Mouse (Mus musculus) cerebellum, adult (tissue): ENCODE results near the gene Mgat4a.

Experiments
- ATAC-seq: cut with Nextera tagmentation; 2 replicates; pipeline ENCODE4 v1.9.2; 2017; ENCODE audit warnings: mild to moderate bottlenecking, moderate library complexity, mixed read lengths; ENCODE audit not compliant: insufficient number of reproducible peaks, low FRiP score, low TSS enrichment

Mgat4a gene

DNA sequence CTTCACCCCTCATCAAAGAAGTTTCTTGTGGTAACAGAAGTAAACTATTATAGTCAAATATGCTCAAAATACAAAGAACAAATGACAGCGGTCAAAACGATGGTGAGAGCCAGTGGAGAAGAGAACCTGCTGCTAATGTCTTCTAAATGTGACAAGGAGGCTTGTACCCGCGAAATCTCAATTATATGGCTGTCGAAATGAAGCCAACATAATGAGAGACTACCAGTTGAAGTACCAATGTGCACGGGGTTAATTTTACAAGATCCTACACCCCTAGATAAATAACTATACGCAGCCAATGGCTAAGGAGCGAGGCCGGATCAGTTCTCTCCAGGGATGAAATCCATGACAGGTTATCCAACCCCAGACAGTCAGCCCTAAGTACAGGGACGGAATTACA is 41.9 kb downstream of the Mgat4a start:
- no peak for ATAC-seq

DNA sequence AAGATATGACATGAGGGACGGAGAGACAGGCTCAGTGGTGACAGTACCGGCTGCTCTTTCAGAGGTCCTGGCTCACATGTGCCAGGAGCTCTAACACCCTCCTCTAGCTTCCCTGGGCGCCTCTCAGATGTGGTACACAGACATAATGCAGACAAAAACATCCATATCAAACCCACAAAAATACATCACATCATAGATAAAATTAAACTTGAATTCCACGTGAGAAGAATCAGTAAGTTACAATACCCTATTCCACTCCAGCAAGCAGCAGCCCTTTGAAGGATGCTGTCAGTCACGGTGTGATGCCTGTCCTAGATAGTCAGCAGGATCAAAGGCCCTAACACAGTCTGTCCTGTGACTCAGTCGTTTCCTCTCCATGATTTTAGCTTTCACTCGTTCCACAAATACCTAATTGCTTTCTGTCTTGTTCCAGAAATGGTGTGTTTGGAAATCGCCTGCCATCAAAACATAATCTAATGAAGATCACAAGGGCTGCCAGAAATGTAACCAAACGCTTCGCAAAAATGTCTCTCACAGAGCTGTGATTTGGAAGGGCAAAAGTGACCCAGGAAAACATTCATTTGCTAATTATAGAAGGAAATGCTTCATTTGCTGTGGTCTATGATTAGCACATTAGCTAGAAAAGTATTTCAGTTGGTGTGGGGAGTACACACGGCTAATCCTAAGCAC is 44.1 kb downstream of the Mgat4a start:
- no peak for ATAC-seq

DNA sequence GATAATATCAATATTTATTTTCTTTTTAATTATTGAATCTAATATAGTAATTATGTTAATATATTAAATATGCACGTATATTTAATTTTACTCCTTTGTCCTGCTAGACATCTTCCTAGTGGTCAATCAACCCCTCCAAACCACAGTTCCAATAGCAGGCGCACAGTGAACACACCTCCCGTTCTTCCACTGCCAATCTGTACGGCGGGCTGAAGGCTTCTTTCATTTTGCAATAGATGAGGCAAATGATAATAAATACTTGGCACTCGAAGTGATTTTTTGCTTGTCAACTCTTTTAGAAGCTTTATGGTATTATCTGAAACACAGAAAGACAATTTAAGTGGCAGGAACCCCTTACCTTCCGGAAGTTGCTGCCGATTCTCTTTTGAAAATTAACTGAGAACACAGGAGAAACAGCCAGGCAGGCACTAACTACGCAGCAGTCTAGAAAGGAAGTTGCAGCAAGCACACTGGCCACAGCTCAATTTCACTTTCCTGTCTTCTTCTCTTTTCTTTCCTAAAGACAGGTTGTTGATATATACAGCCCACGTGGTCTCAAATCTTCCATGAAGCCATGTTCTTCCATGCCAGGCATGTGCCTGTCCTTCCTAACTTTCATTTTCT is 45.0 kb downstream of the Mgat4a start:
- ATAC-seq: no peak

DNA sequence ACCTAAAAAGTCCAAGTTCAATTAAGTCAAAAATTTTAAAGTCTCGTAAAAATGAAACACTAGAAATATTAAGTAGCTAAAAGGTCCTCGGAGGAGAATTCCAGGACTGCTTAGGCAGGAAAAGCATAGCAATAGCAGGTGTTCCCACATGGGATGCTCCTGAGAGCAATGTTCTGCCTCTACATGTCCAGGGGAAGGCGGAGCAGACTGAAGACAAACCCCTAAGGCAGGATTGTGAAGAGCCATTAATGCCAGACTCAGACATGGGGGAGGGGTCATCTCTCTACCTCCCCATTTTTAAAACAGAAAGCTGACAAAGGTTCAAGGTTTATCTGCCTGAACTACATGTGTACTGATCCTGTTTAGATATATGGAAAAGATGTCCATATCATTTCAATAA is 45.7 kb downstream of the Mgat4a start:
- ATAC-seq: no peak

DNA sequence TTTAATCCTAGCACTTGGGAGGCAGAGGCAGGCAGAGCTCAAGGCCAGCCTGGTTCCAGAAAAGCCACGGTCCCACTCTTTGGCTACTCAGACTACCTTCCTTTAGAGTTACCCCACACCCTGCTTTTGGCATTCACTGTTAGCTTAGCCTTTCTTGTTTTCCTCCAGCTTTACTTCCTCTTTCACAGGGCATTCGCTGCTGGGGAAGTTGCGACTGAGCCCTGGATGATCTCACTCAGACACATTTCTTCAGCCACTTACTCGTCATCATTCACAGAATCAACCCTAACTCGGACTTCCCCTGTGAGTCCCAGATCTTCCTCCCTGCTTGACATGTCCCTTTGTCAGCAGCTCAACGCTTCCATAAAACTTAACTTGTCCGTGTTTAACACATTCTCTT is 49.1 kb downstream of the Mgat4a start:
- ATAC-seq: no peak

DNA sequence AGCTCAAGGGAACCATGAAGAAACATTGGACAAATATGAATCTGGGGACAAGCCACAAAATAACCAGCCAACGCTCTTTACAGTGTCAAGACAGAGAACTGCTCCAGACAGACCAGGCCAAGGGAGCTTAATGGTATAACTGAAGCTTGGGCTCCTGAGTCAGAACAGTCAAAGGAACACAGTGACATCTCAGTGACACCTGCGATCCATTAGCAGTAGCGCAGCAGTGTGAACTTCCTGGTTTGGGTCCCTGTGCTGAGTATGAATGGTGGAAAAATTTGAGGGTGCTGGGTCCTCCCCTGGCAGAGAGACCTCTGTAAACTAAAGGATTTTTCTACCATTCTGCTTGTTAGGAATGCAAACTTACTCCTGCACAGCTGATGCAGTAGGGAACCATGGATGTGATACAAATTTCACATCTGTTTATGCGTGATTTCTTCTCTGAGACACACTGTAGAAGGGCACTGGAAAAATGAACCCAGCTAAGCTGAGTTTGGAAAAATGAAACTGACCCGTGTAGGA is 50.1 kb downstream of the Mgat4a start:
- ATAC-seq: no peak

DNA sequence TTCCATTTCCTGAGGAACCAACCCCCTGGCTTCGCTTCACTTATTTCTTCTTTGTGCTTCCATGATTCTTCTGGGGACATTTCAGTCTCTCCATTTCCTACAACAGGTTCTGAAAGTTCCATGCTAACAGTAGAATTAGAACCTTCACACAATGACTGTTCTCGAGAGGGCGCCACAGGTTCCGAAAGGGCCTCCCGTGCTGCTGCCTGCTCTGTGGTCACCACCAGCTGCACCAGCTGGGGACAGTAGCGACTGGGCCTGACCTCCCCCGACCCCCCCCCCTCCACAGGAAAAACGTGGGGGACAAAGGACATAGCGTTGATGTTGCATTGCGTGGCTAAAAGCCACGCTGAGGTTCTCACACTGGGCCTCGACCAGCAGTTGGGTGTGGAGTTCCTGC is 52.3 kb downstream of the Mgat4a start:
- no peak for ATAC-seq

DNA sequence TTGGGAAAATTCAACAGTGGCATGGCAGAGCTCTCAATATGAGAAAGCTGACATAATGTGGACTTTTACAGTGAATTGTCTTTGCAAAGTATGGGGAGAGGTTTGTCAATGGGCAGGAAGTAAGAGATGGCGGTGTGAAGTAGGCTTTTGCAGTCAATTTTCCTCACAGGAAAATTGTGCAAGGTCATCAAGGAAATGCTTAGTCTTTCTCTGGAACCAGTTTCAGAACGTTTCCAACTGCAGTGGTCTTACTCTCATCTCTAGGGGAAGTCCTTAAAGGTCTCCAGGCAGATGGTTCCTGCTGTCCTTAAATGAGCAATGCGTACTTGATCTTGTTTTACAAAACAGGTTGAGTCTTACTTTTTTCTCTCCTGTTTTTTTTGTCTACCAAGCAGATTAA is 53.8 kb downstream of the Mgat4a start:
- no peak for ATAC-seq

DNA sequence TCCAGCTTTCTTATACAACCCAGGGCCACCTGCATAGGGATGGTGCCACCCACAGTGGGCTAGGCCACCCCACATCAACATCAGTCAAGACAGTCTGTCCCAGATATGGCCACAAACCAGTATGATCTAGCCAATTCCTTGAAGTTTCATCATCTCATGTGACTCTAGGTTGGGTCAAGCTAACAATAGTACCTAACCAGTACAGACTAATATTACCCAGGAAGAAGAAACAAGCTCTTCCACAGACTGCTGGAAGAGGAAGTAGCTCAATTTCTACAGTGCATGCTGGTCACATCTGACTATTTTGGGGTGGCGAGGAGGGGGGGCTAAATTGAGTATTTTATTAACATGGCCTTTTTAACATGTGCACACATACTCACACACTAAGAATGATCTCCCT is 54.4 kb downstream of the Mgat4a start:
- no peak for ATAC-seq

DNA sequence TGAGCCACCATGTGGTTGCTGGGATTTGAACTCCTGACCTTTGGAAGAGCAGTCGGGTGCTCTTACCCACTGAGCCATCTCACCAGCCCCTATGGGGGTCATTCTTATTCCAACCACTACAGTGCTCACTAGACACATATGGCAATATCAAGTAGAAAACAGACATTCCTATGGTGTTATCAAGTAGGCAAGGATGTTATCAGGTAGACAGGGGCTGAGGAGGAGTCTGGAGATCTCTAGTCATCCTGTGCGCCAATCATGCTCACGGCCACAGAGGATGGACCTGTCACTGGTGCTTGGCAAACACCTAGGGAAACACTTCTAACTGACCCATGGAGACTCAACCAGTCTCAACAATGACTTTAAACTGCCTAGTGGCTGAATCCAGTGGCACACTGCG is 56.2 kb downstream of the Mgat4a start:
- no peak for ATAC-seq

DNA sequence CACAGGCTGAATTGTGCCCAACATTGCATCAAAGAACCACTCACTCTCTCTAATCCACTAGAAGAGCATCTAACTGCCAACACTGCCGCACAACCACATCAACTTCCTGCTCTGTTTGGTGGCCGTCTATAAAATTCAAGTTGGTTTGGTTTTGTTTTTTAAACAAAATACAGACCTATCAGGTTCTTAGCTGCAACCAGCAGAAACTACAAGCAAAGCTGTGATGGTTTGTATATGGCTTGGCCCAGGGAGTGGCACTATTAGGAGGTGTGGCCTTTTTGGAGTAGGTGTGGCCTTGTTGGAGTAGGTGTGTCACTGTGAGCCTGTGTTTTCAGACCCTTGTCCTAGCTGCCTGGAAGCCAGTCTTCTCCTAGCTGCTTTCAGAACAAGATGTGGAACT is 59.5 kb downstream of the Mgat4a start:
- ATAC-seq: no peak

DNA sequence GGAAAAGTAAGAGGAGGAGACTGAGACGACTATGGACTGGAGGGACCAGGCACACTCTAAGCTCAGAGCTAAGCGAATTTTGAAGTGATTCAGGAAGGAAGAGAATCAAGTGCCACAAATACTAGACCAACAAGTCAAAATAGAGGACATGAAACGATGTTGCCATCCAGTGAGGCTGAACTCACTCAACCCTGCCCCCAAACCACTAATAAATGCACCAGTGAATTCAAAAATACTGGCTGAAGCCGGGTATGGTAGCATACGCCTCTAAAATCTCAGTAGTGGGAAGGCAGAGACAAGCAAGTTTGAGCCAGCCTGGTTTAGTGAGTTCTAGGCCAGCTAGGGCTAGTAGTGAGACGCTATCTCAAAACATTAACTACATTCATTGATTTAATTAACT is 60.1 kb downstream of the Mgat4a start:
- ATAC-seq: no peak

DNA sequence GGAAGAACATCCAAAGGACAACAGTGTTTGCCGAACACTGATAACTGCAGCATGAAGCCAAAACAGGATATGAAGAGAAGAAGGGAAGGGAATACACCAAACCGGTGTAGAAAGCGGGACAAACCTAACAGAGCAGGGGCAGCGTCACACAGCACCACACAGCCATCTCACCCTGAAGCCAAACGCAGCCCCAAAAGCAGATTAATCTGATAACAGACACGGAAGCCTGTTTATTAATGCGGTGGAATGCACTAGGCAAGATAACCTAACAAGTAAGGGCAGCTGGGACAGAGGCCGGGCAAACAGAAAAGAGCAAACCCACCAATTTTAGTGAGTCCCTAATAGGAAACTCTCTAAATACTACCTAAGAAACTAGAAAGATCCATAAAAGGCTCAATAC is 61.1 kb downstream of the Mgat4a start:
- ATAC-seq: no peak

DNA sequence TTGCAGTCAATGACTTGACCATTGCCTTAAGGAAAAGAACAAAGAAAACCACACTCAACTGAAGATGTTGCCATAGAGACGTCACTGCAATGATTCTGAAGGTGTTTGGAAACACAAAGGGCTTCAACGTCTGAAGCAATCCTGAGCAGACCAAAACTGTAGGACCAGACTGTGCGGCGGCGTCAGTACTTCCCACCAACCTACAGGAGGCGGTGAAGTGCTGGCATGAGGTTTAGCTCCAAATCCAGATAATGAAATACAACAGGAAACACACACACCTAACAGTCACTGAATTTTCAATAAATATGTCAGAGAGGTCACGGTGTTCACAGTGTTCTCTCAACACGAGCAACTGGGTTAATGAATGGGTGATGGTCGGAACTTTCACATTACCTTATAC is 61.7 kb downstream of the Mgat4a start:
- ATAC-seq: no peak

DNA sequence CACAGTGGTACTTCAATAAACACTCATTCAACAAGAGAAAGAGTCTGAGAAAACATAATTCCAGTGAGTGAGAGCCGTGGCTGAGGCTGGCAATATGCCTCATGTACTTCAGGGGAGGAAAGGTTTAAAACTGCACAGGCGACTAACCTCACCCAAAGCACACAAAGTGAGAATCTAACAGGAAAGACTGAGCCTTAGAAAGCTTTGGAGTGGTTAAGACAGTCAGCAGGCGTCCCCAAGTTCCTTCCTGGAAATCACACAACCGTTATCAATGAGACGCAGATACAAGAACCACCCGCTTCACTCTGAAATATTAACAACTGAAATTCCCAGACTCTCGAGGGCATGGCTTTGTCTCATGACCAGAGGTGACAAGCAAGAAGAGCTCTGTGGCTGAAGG is 62.4 kb downstream of the Mgat4a start:
- ATAC-seq: no peak

DNA sequence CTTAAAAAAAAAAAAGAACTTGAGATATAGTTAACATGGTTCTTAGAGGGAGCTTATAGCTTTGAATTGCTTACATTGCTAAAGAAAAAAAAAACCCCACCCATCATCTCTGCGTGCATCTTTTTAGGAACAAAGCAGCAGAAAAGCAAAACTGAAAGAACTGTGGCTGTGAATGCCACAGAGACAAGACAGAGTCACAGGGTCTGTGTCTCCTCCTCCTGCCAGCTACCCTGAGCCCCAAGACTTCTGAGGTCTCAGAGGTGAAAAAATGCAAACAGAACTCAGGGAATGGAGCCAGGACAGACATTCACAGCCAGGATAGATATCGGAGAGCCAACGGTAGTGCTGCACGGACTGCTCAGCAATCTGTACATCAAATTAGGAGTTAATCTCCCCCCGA is 62.9 kb downstream of the Mgat4a start:
- no peak for ATAC-seq

DNA sequence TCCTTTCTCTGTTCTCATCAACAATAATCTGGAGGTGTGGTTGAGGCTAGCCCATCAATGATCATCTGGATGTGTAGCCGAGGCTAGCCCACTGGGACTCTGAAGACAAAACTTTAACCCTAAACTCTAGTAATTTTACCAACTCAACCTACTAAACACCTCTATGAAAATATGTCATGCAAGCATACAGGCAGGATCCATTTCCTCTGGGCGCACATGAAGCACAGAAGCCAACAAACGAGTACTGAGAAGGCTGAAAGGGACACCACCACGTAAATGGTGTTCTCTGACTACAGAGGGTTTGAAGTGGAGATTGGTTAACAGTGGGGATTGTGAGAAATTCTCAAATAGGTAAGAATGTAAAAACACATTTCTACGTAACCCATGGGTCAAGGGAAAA is 63.6 kb downstream of the Mgat4a start:
- no peak for ATAC-seq

DNA sequence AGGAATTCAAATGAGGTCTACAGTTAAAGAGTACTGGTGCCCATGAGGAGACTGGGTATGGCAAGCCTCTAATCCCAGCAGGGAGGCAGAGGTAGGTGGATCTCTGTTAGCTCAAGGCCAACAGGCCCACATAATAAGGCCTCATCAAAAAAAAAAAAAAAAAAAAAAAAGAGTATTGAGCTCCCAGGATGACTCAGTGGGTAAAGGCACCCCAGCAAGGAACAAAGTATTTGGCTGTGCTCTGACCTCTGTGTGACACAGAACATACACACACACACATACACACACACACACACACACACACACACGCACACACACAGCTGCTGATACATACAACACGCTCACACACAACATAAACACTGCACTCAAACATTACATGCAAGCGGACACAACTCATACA is 65.5 kb downstream of the Mgat4a start:
- ATAC-seq: no peak

DNA sequence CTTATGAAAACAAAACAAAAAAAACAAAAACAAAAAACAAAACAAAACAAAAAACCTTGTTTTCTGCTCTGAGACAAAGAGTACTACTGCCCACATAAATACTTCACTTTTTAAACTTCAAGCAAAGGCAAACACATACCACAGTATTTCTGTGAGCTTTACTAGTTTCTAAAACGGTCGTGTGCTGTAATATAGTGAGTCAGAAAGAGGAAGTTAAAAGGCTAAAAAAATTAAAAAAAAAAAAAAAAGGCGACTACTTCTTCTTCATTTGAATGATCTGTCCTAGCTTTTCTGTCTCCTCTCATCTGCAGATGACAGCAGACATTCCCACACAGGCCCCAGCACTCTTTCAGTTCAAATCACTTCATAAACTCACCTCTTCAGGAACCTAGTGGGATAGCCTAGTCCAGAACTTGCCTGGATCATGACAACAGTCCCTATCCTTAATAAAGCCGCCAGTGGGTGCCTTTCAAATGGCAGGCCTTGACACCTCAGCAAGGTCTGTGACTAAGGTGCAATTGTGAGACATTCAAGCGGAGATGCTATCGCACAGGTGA is 66.1 kb downstream of the Mgat4a start:
- ATAC-seq: no peak

DNA sequence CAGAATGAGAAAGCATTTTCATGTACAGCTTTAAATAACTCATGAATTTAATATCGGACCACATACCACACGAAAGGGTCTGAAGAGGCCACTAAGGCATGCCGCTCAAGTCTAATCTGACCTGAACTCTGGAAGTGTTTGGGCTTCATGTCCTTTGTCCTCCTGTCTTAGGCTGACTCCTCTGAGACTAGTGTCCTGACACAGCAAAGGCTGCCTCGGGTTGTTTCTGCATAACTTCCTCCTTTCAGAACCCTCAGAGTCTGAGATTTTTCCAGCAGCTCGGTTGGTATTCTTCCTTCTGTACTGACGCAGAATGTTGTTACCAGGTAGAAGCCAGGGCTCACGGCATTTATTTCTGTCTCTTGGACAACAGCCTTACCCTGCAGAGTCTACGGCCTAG is 66.8 kb downstream of the Mgat4a start:
- ATAC-seq: no peak

DNA sequence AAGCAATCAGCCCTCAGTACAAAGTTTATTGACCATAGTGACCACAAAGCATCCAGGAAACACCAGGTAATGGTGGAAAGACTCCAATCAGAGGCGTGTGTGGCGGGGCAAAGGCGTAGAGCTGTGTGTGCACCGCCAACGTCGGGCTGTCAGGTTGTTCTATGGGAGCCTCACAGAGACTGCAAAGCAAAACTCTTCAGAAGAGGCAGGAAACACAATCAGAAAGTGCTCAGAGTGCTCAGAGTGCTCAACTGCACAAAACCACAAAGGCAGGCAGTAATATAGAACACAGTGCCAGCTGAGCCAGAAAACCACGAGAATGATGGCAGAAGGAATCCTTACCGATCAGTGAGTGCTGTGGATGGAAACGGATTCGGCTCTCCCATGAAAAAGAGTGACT is 67.6 kb downstream of the Mgat4a start:
- no peak for ATAC-seq
